In genomic region chr14:24862171-24862570, GRCm38 (mm10) we compare ENCODE assay signal across 14 mouse cellular contexts.
"Had no signal": no experiment of that assay in that cellular context is flagged by ENCODE, and none has a peak within 500 bp of the region (broad histone marks: within the 10 kb centered on the region; RNA-seq: fewer than 3 reads in every experiment).

No protein-coding gene starts in this region.

- H3K4me3 ChIP-seq: layer of hippocampus, adult 2 months; limb, embryonic 12.5 days; liver, embryonic 13.5 days; lung, embryonic 15.5 days; megakaryocyte, embryonic 14.5 days; midbrain, embryonic 13.5 days had no signal

- H3K27me3 ChIP-seq: limb, embryonic 12.5 days; liver, embryonic 13.5 days; lung, embryonic 15.5 days; midbrain, embryonic 13.5 days had no signal

- H3K4me1 ChIP-seq: liver, embryonic 13.5 days; lung, embryonic 15.5 days; megakaryocyte, embryonic 14.5 days had no signal

- H3K36me3 ChIP-seq: limb, embryonic 12.5 days; liver, embryonic 13.5 days; lung, embryonic 15.5 days; midbrain, embryonic 13.5 days had no signal

- H3K4me2 ChIP-seq: limb, embryonic 12.5 days; liver, embryonic 13.5 days; lung, embryonic 15.5 days; midbrain, embryonic 13.5 days had no signal

- H3K9ac ChIP-seq: limb, embryonic 12.5 days; liver, embryonic 13.5 days; liver, postnatal 0 days; lung, embryonic 15.5 days; midbrain, embryonic 13.5 days had no signal

- DNase-seq: kidney, adult 2 months; kidney, postnatal 4 days; liver; liver, embryonic 13.5 days; liver, postnatal 0 days; lung, postnatal 14 days; right cerebral cortex, postnatal 14 days; thymus, postnatal 36 days had no signal

- H3K27ac ChIP-seq: layer of hippocampus, adult 2 months; limb, embryonic 12.5 days; liver, embryonic 13.5 days; lung, embryonic 15.5 days; macrophage; midbrain, embryonic 13.5 days had no signal

- ATAC-seq: liver, postnatal 0 days; midbrain, embryonic 13.5 days had no signal

- H3K9me3 ChIP-seq: limb, embryonic 12.5 days; liver, embryonic 13.5 days; lung, embryonic 15.5 days; megakaryocyte, embryonic 14.5 days; midbrain, embryonic 13.5 days had no signal
